Mouse (Mus musculus) embryonic facial prominence, embryonic 11.5 days (tissue): ENCODE measurements around the gene Bcl11b. TPM values are rescaled to one million over a fixed set of nuclear protein-coding genes. Genes with fewer than 3 reads are reported as not detected.

Experiments used
- ATAC-seq: fragments of 200-750 bp; cut with Nextera tagmentation; replicated peaks from 2 replicates; pipeline ENCODE4 v1.8.0; 2017; ENCODE audit warnings: low read depth; ENCODE audit not compliant: insufficient number of reproducible peaks, low FRiP score, low TSS enrichment
- DNase-seq: peaks from one replicate; pipeline ENCODE4 v3.0.0-alpha.2; 2015; ENCODE audit warnings: low spot score
- H3K27ac ChIP-seq: fragments of 300-500 bp; sonication (generic); replicated peaks from 2 replicates; pipeline ENCODE4 v1.5.1; 2014; ENCODE audit warnings: mild to moderate bottlenecking, low read depth, low read length, control low read depth
- H3K27me3 ChIP-seq: fragments of 300-500 bp; sonication (generic); 2 replicates; pipeline ENCODE4 v1.6.1; 2014; ENCODE audit warnings: mild to moderate bottlenecking, low read length, moderate library complexity, mixed read lengths; ENCODE audit not compliant: control insufficient read depth, insufficient read depth
- H3K36me3 ChIP-seq: fragments of 300-500 bp; sonication (generic); replicated peaks from 2 replicates; pipeline ENCODE4 v1.6.1; 2014; ENCODE audit warnings: low read depth, mild to moderate bottlenecking, low read length, moderate library complexity, mixed read lengths; ENCODE audit not compliant: control insufficient read depth, insufficient read depth
- H3K4me1 ChIP-seq: fragments of 300-500 bp; sonication (generic); 2 replicates; pipeline ENCODE4 v1.6.1; 2014; ENCODE audit warnings: low read length, mixed read lengths; ENCODE audit not compliant: control insufficient read depth, insufficient read depth
- H3K4me2 ChIP-seq: fragments of 300-500 bp; sonication (generic); 2 replicates; pipeline ENCODE4 v1.6.1; 2014; ENCODE audit warnings: low read depth, mild to moderate bottlenecking, control low read depth, low read length, moderate library complexity
- H3K4me3 ChIP-seq: fragments of 300-500 bp; sonication (generic); 2 replicates; pipeline ENCODE4 v1.5.1; 2014; ENCODE audit warnings: low read depth, low read length, control low read depth
- H3K9ac ChIP-seq: fragments of 300-500 bp; sonication (generic); replicated peaks from 2 replicates; pipeline ENCODE4 v1.6.1; 2014; ENCODE audit warnings: mild to moderate bottlenecking, control low read depth, low read length
- H3K9me3 ChIP-seq: fragments of 300-500 bp; sonication (generic); replicated peaks from 2 replicates; pipeline ENCODE4 v1.6.1; 2016; ENCODE audit warnings: mild to moderate bottlenecking, low read length, inconsistent platforms, mixed read lengths; ENCODE audit not compliant: control insufficient read depth
- WGBS: fragments of 180-500 bp; shearing (Covaris S2); extraction: QIAGEN DNeasy Blood & Tissue Kit; methylation state at CpG from one replicate; pipeline ENCODE4 v1.1.7; 2014; 5-methylcytosine and 5-hydroxymethylcytosine counted together
- polyA plus RNA-seq: library from polyadenylated mRNA; unstranded; fragments of >200 nt; fragmentation: Nextera tagmentation; extraction: Ambion mirVana; gene quantifications from 2 replicates; pipeline ENCODE4 v1.2.1, GENCODE M21; 2014

The Bcl11b gene
- polyA plus RNA-seq, 1 experiment from 2014 or later = 14.8 TPM

GRCm38 (mm10) chr12:108002436-108003189, 789 bp downstream of the Bcl11b start:
- DNase-seq = peak; percentile 76
- peaks cover 5% of the 10 kb centered on the region for H3K4me1 ChIP-seq
- peak overlapping the region; percentile 92 for H3K27ac ChIP-seq
- peak overlapping the region; percentile 75 for H3K4me2 ChIP-seq
- no peaks in the 10 kb centered on the region for H3K27me3 ChIP-seq
- ATAC-seq = no peak
- H3K36me3 ChIP-seq = no peaks in the 10 kb centered on the region
- peak overlapping the region; percentile 99 for H3K9ac ChIP-seq
- under 1% methylated on average over 53 of the region's 78 CpGs for WGBS
- H3K9me3 ChIP-seq = no peaks in the 10 kb centered on the region
- peak overlapping the region; percentile 94 for H3K4me3 ChIP-seq

- Histone ChIP-seq H3K9me3 (no peaks in the 10 kb centered on the region), H3K4me2 (peak overlapping the region; percentile 75), H3K27me3 (no peaks in the 10 kb centered on the region), H3K27ac (peak overlapping the region; percentile 92), H3K4me3 (peak overlapping the region; percentile 94), H3K4me1 (peaks cover 5% of the 10 kb centered on the region), H3K9ac (peak overlapping the region; percentile 99), H3K36me3 (no peaks in the 10 kb centered on the region)
- 1% methylated on average over 37 of the region's 37 CpGs for WGBS
- DNase-seq (peak; percentile 81), ATAC-seq (no peak)
Observed at GRCm38 (mm10) chr12:108001652-108002340, 1.6 kb downstream of the Bcl11b start.

- H3K4me1 ChIP-seq = peaks cover 3% of the 10 kb centered on the region
- no peaks in the 10 kb centered on the region for H3K27me3 ChIP-seq
- ATAC-seq = no peak
- peak overlapping the region; percentile 94 for H3K4me3 ChIP-seq
- H3K9me3 ChIP-seq = no peaks in the 10 kb centered on the region
- 18% methylated on average over 2 of the region's 2 CpGs for WGBS
- H3K27ac ChIP-seq = no peak overlapping the region
- H3K36me3 ChIP-seq = no peaks in the 10 kb centered on the region
- H3K9ac ChIP-seq = peak overlapping the region; percentile 99
- H3K4me2 ChIP-seq = peak overlapping the region; percentile 45
- DNase-seq = no peak
Observed at GRCm38 (mm10) chr12:108000715-108001080, 2.7 kb downstream of the Bcl11b start.

GRCm38 (mm10) chr12:107999751-108000714, 3.4 kb downstream of the Bcl11b start:
- WGBS = 62% methylated on average over 15 of the region's 15 CpGs
- H3K27me3 ChIP-seq = no peaks in the 10 kb centered on the region
- peaks cover 3% of the 10 kb centered on the region; the same call in 1 of the 2 replicates for H3K4me1 ChIP-seq

GRCm38 (mm10) chr12:107998746-107999145, 4.7 kb downstream of the Bcl11b start:
- no peaks in the 10 kb centered on the region for H3K27me3 ChIP-seq
- no peaks in the 10 kb centered on the region for H3K9me3 ChIP-seq
- DNase-seq (peak; percentile 92), ATAC-seq (no peak)
- under 1% methylated on average over 20 of the region's 20 CpGs for WGBS
- H3K9ac ChIP-seq = no peak overlapping the region
- H3K27ac ChIP-seq = no peak overlapping the region
- H3K4me2 ChIP-seq = 0 out of 2 replicates have a peak overlapping the region, but pooled peaks have one; percentile 11
- no peaks in the 10 kb centered on the region for H3K36me3 ChIP-seq
- no peak overlapping the region for H3K4me3 ChIP-seq
- peaks cover 3% of the 10 kb centered on the region; the same call in 1 of the 2 replicates for H3K4me1 ChIP-seq

More at GRCm38 (mm10) chr12:107999751-108000714, 3.4 kb downstream of the Bcl11b start:
- ATAC-seq = no peak
- Histone ChIP-seq H3K27ac (no peak overlapping the region), H3K4me3 (peak overlapping the region; percentile 94), H3K9ac (peak overlapping the region; percentile 99), H3K4me2 (peak overlapping the region; percentile 45), H3K36me3 (no peaks in the 10 kb centered on the region), H3K9me3 (no peaks in the 10 kb centered on the region)
- no peak for DNase-seq

- DNase-seq = no peak
- no peak for ATAC-seq
- Histone ChIP-seq H3K36me3 (no peaks in the 10 kb centered on the region), H3K9ac (no peak overlapping the region), H3K4me3 (0 out of 2 replicates have a peak overlapping the region, but pooled peaks have one; percentile 2), H3K27me3 (no peaks in the 10 kb centered on the region), H3K4me1 (peaks cover 3% of the 10 kb centered on the region; the same call in 1 of the 2 replicates), H3K4me2 (no peak overlapping the region), H3K9me3 (no peaks in the 10 kb centered on the region), H3K27ac (no peak overlapping the region)
- whole genome bisulfite sequencing = 72% methylated on average over 11 of the region's 11 CpGs
Observed at GRCm38 (mm10) chr12:107997901-107998300, 5.5 kb downstream of the Bcl11b start.

- no peak overlapping the region for H3K9ac ChIP-seq
- ATAC-seq (no peak), DNase-seq (no peak)
- H3K9me3 ChIP-seq = no peaks in the 10 kb centered on the region
- H3K4me3 ChIP-seq = no peak overlapping the region
- H3K27me3 ChIP-seq = no peaks in the 10 kb centered on the region
- peaks cover 3% of the 10 kb centered on the region; the same call in 1 of the 2 replicates for H3K4me1 ChIP-seq
- H3K36me3 ChIP-seq = no peaks in the 10 kb centered on the region
- WGBS = 48% methylated on average over 3 of the region's 3 CpGs
- no peak overlapping the region for H3K27ac ChIP-seq
- no peak overlapping the region for H3K4me2 ChIP-seq
Observed at GRCm38 (mm10) chr12:107997241-107997640, 6.2 kb downstream of the Bcl11b start.
